Mouse (Mus musculus) erythroblast, adult 5-6 weeks (primary cell): ENCODE data around the gene Lpp. TPM values are rescaled to one million over a fixed set of nuclear protein-coding genes. Genes with fewer than 3 reads are reported as not detected.

ENCODE experiments used
- ATAC-seq: replicated peaks from 2 replicates; pipeline ENCODE4 v1.8.0; 2016; ENCODE audit warnings: moderate number of reproducible peaks, mild to moderate bottlenecking, moderate TSS enrichment, inconsistent platforms; ENCODE audit not compliant: poor library complexity, low FRiP score, severe bottlenecking
- total RNA-seq, 2 experiments: library from RNA; stranded (forward) in 1 of 2; stranded (reverse) in 1 of 2; fragments of 150-400 nt in 1 of 2; fragments of 200-764, 138-1000 nt in 1 of 2; gene quantifications; 2 replicates each; pipeline versions ENCODE4 v1.2.3 to v1.2.4; 2015 to 2017; ENCODE audit warnings: low replicate concordance in 2 of 2

The Lpp gene
- total RNA-seq, 2 experiments from 2014 or later: 2.0 to 3.3 TPM

- ATAC-seq: no peak
Measured at GRCm38 (mm10) chr16:24749816-24750215, 356.5 kb downstream of the Lpp start.

GRCm38 (mm10) chr16:24756141-24756540 lies 362.8 kb downstream of the Lpp start:
- no peak for ATAC-seq

GRCm38 (mm10) chr16:24766051-24766450 lies 372.7 kb downstream of the Lpp start:
- ATAC-seq: no peak

GRCm38 (mm10) chr16:24766596-24766995 lies 373.3 kb downstream of the Lpp start:
- no peak for ATAC-seq

- no peak for ATAC-seq
Measured at GRCm38 (mm10) chr16:24777053-24777452, 383.7 kb downstream of the Lpp start.

GRCm38 (mm10) chr16:24778432-24779274 lies 385.3 kb downstream of the Lpp start:
- no peak for ATAC-seq

- no peak for ATAC-seq
Measured at GRCm38 (mm10) chr16:24780545-24780944, 387.2 kb downstream of the Lpp start.

GRCm38 (mm10) chr16:24781922-24782321 lies 388.6 kb downstream of the Lpp start:
- no peak for ATAC-seq

GRCm38 (mm10) chr16:24785651-24786050 lies 392.3 kb downstream of the Lpp start:
- no peak for ATAC-seq

- ATAC-seq: no peak
Measured at GRCm38 (mm10) chr16:24788973-24789372, 395.7 kb downstream of the Lpp start.

GRCm38 (mm10) chr16:24791387-24791786 lies 398.1 kb downstream of the Lpp start:
- ATAC-seq: no peak

- ATAC-seq: no peak
Measured at GRCm38 (mm10) chr16:24791984-24792383, 398.7 kb downstream of the Lpp start.

- ATAC-seq: no peak
Measured at GRCm38 (mm10) chr16:24792836-24793235, 399.5 kb downstream of the Lpp start.

- no peak for ATAC-seq
Measured at GRCm38 (mm10) chr16:24794665-24795064, 401.4 kb downstream of the Lpp start.

GRCm38 (mm10) chr16:24801355-24801754 lies 408.0 kb downstream of the Lpp start:
- ATAC-seq: no peak

GRCm38 (mm10) chr16:24801780-24802179 lies 408.5 kb downstream of the Lpp start:
- ATAC-seq: no peak

- ATAC-seq: no peak
Measured at GRCm38 (mm10) chr16:24806093-24806492, 412.8 kb downstream of the Lpp start.

- no peak for ATAC-seq
Measured at GRCm38 (mm10) chr16:24807565-24807964, 414.3 kb downstream of the Lpp start.

- no peak for ATAC-seq
Measured at GRCm38 (mm10) chr16:24809811-24810210, 416.5 kb downstream of the Lpp start.

- ATAC-seq: no peak
Measured at GRCm38 (mm10) chr16:24816621-24817020, 423.3 kb downstream of the Lpp start.

GRCm38 (mm10) chr16:24817381-24817780 lies 424.1 kb downstream of the Lpp start:
- ATAC-seq: no peak

GRCm38 (mm10) chr16:24819127-24819526 lies 425.8 kb downstream of the Lpp start:
- ATAC-seq: no peak
